Mouse (Mus musculus): ENCODE measurements around the gene Pmm1. TPM values are rescaled to one million over a fixed set of nuclear protein-coding genes. Genes with fewer than 3 reads are reported as not detected.

Gene Pmm1
- polyA plus RNA-seq, 1 experiment, result 12.1 TPM

- H3K4me1 ChIP-seq (ENCODE audit: control insufficient read depth, insufficient read depth, low read length), result peaks cover 15% of the 10 kb centered on the region
- no peaks in the 10 kb centered on the region for H3K27me3 ChIP-seq (ENCODE audit: control insufficient read depth, insufficient read depth, low read length)
- H3K4me3 ChIP-seq (ENCODE audit: control insufficient read depth, low read depth, low read length), result no peak overlapping the region
- no peak overlapping the region for H3K27ac ChIP-seq (ENCODE audit: control insufficient read depth, insufficient read depth, low read depth, low read length)
- H3K36me3 ChIP-seq (ENCODE audit: control insufficient read depth, insufficient read depth, low read length), result no peaks in the 10 kb centered on the region
- TF ChIP-seq CTCF (IDR thresholded peaks at IDR 0.05; ENCODE audit: control insufficient read depth, insufficient read depth, insufficient replicate concordance, low read depth, low read length) (no peak), POLR2A (IDR thresholded peaks at IDR 0.05; ENCODE audit: control insufficient read depth, low read depth, low read length) (no peak)
These were observed 33.0 kb downstream of the Pmm1 start for GRCm38 (mm10) chr15:81927741-81928140.

GRCm38 (mm10) chr15:81926446-81926822 lies 34.3 kb downstream of the Pmm1 start:
- no peaks in the 10 kb centered on the region; the same call in 1 of the 2 replicates for H3K36me3 ChIP-seq (ENCODE audit: control insufficient read depth, insufficient read depth, low read length)
- H3K27ac ChIP-seq (ENCODE audit: control insufficient read depth, insufficient read depth, low read depth, low read length), result peak overlapping the region; percentile 54
- H3K27me3 ChIP-seq (ENCODE audit: control insufficient read depth, insufficient read depth, low read length), result no peaks in the 10 kb centered on the region
- no peak for TF ChIP-seq POLR2A (IDR thresholded peaks at IDR 0.05; ENCODE audit: control insufficient read depth, low read depth, low read length)
- no peak for TF ChIP-seq CTCF (IDR thresholded peaks at IDR 0.05; ENCODE audit: control insufficient read depth, insufficient read depth, insufficient replicate concordance, low read depth, low read length)
- H3K4me3 ChIP-seq (ENCODE audit: control insufficient read depth, low read depth, low read length), result peak overlapping the region; percentile 43
- peaks cover 15% of the 10 kb centered on the region for H3K4me1 ChIP-seq (ENCODE audit: control insufficient read depth, insufficient read depth, low read length)

- peaks cover 15% of the 10 kb centered on the region for H3K4me1 ChIP-seq (ENCODE audit: control insufficient read depth, insufficient read depth, low read length)
- H3K27ac ChIP-seq (ENCODE audit: control insufficient read depth, insufficient read depth, low read depth, low read length), result peak within 1 kb of the TSS; percentile 54
- H3K4me3 ChIP-seq (ENCODE audit: control insufficient read depth, low read depth, low read length), result peak within 1 kb of the TSS; percentile 77
- H3K36me3 ChIP-seq (ENCODE audit: control insufficient read depth, insufficient read depth, low read length), result no peaks in the 10 kb centered on the region; the same call in 1 of the 2 replicates
- TF ChIP-seq CTCF (IDR thresholded peaks at IDR 0.05; ENCODE audit: control insufficient read depth, insufficient read depth, insufficient replicate concordance, low read depth, low read length), result no peak
- TF ChIP-seq POLR2A (IDR thresholded peaks at IDR 0.05; ENCODE audit: control insufficient read depth, low read depth, low read length), result peak; percentile 54; the same call in 1 of the 2 replicates
- H3K27me3 ChIP-seq (ENCODE audit: control insufficient read depth, insufficient read depth, low read length), result no peaks in the 10 kb centered on the region
These were observed 34.8 kb downstream of the Pmm1 start, which contains the start of gene Polr3h for GRCm38 (mm10) chr15:81925760-81926445. TSS of gene Polr3h (minus strand) at chr15:81926240.

GRCm38 (mm10) chr15:81924933-81925332 lies 35.8 kb downstream of the Pmm1 start:
- TF ChIP-seq POLR2A (IDR thresholded peaks at IDR 0.05; ENCODE audit: control insufficient read depth, low read depth, low read length), result no peak
- no peak for TF ChIP-seq CTCF (IDR thresholded peaks at IDR 0.05; ENCODE audit: control insufficient read depth, insufficient read depth, insufficient replicate concordance, low read depth, low read length)
- peak overlapping the region; percentile 77 for H3K4me3 ChIP-seq (ENCODE audit: control insufficient read depth, low read depth, low read length)
- no peaks in the 10 kb centered on the region; the same call in 1 of the 2 replicates for H3K36me3 ChIP-seq (ENCODE audit: control insufficient read depth, insufficient read depth, low read length)
- no peak overlapping the region for H3K27ac ChIP-seq (ENCODE audit: control insufficient read depth, insufficient read depth, low read depth, low read length)
- H3K27me3 ChIP-seq (ENCODE audit: control insufficient read depth, insufficient read depth, low read length), result no peaks in the 10 kb centered on the region
- H3K4me1 ChIP-seq (ENCODE audit: control insufficient read depth, insufficient read depth, low read length), result peaks cover 17% of the 10 kb centered on the region

GRCm38 (mm10) chr15:81921255-81921654 lies 39.5 kb downstream of the Pmm1 start:
- Histone ChIP-seq H3K4me3 (ENCODE audit: control insufficient read depth, low read depth, low read length) (no peak overlapping the region), H3K27ac (ENCODE audit: control insufficient read depth, insufficient read depth, low read depth, low read length) (no peak overlapping the region; the same call in 1 of the 2 replicates), H3K4me1 (ENCODE audit: control insufficient read depth, insufficient read depth, low read length) (peaks cover 12% of the 10 kb centered on the region), H3K27me3 (ENCODE audit: control insufficient read depth, insufficient read depth, low read length) (no peaks in the 10 kb centered on the region), H3K36me3 (ENCODE audit: control insufficient read depth, insufficient read depth, low read length) (no peaks in the 10 kb centered on the region; the same call in 1 of the 2 replicates)
- TF ChIP-seq CTCF (IDR thresholded peaks at IDR 0.05; ENCODE audit: control insufficient read depth, insufficient read depth, insufficient replicate concordance, low read depth, low read length), result no peak
- no peak for TF ChIP-seq POLR2A (IDR thresholded peaks at IDR 0.05; ENCODE audit: control insufficient read depth, low read depth, low read length)

GRCm38 (mm10) chr15:81920546-81921217 lies 40.0 kb downstream of the Pmm1 start:
- no peaks in the 10 kb centered on the region for H3K27me3 ChIP-seq (ENCODE audit: control insufficient read depth, insufficient read depth, low read length)
- H3K27ac ChIP-seq (ENCODE audit: control insufficient read depth, insufficient read depth, low read depth, low read length), result no peak overlapping the region; the same call in 1 of the 2 replicates
- no peaks in the 10 kb centered on the region; the same call in 1 of the 2 replicates for H3K36me3 ChIP-seq (ENCODE audit: control insufficient read depth, insufficient read depth, low read length)
- no peak overlapping the region for H3K4me3 ChIP-seq (ENCODE audit: control insufficient read depth, low read depth, low read length)
- peaks cover 12% of the 10 kb centered on the region for H3K4me1 ChIP-seq (ENCODE audit: control insufficient read depth, insufficient read depth, low read length)
- no peak for TF ChIP-seq POLR2A (IDR thresholded peaks at IDR 0.05; ENCODE audit: control insufficient read depth, low read depth, low read length)
- no peak for TF ChIP-seq CTCF (IDR thresholded peaks at IDR 0.05; ENCODE audit: control insufficient read depth, insufficient read depth, insufficient replicate concordance, low read depth, low read length)

GRCm38 (mm10) chr15:81919062-81919461 lies 41.7 kb downstream of the Pmm1 start:
- Histone ChIP-seq H3K27me3 (ENCODE audit: control insufficient read depth, insufficient read depth, low read length) (no peaks in the 10 kb centered on the region), H3K27ac (ENCODE audit: control insufficient read depth, insufficient read depth, low read depth, low read length) (no peak overlapping the region), H3K4me1 (ENCODE audit: control insufficient read depth, insufficient read depth, low read length) (peaks cover 3% of the 10 kb centered on the region; the same call in 1 of the 2 replicates), H3K36me3 (ENCODE audit: control insufficient read depth, insufficient read depth, low read length) (peaks cover 2% of the 10 kb centered on the region), H3K4me3 (ENCODE audit: control insufficient read depth, low read depth, low read length) (no peak overlapping the region)
- TF ChIP-seq POLR2A (IDR thresholded peaks at IDR 0.05; ENCODE audit: control insufficient read depth, low read depth, low read length), result no peak
- no peak for TF ChIP-seq CTCF (IDR thresholded peaks at IDR 0.05; ENCODE audit: control insufficient read depth, insufficient read depth, insufficient replicate concordance, low read depth, low read length)

Measured in testis, adult 2 months (tissue).